In genomic region chr4:86559006-86559405, GRCm38 (mm10) we compare ENCODE assay signal across 24 mouse cellular contexts. TPM values are rescaled to one million over a fixed set of nuclear protein-coding genes. Genes with fewer than 3 reads are reported as not detected.
"Had no signal": no experiment of that assay in that cellular context is flagged by ENCODE, and none has a peak within 500 bp of the region (broad histone marks: within the 10 kb centered on the region; RNA-seq: fewer than 3 reads in every experiment).

No protein-coding gene starts in this region.

- H3K4me2 ChIP-seq: liver, embryonic 12.5 days; lung, embryonic 15.5 days; midbrain, embryonic 12.5 days; neural tube, embryonic 13.5 days; neural tube, embryonic 15.5 days; stomach, embryonic 15.5 days had no signal

- DNase-seq: lung, adult 18-20 months; lung, postnatal 14 days; lung, postnatal 4 days; midbrain, embryonic 14.5 days; right cerebral cortex, postnatal 14 days; thymus, adult 2 months; thymus, postnatal 25 days; thymus, postnatal 4 days had no signal

- H3K27me3 ChIP-seq: lung, embryonic 15.5 days; midbrain, embryonic 12.5 days; neural tube, embryonic 13.5 days; neural tube, embryonic 15.5 days; stomach, embryonic 15.5 days had no signal

- H3K9ac ChIP-seq: liver, embryonic 12.5 days; liver, embryonic 14.5 days; lung, embryonic 15.5 days; midbrain, embryonic 12.5 days; neural tube, embryonic 13.5 days; neural tube, embryonic 15.5 days; stomach, embryonic 15.5 days had no signal

- ATAC-seq: liver, embryonic 12.5 days; lung, postnatal 0 days; midbrain, embryonic 16.5 days had no signal

- H3K9me3 ChIP-seq: liver, embryonic 12.5 days; lung, embryonic 15.5 days; midbrain, embryonic 12.5 days; neural tube, embryonic 13.5 days; neural tube, embryonic 15.5 days; stomach, embryonic 15.5 days had no signal

- H3K4me1 ChIP-seq: liver, embryonic 12.5 days; lung, embryonic 15.5 days; midbrain, embryonic 12.5 days; neural tube, embryonic 13.5 days; neural tube, embryonic 15.5 days; stomach, embryonic 15.5 days had no signal

- H3K4me3 ChIP-seq: liver, embryonic 12.5 days; lung, embryonic 15.5 days; midbrain, embryonic 12.5 days; myocyte; neural tube, embryonic 13.5 days; neural tube, embryonic 15.5 days; stomach, embryonic 15.5 days had no signal

- H3K36me3 ChIP-seq: liver, embryonic 12.5 days; lung, embryonic 15.5 days; midbrain, embryonic 12.5 days; neural tube, embryonic 13.5 days; neural tube, embryonic 15.5 days; stomach, embryonic 15.5 days had no signal

- H3K27ac ChIP-seq: liver, embryonic 12.5 days; liver, embryonic 14.5 days; lung, embryonic 15.5 days; midbrain, embryonic 12.5 days; neural tube, embryonic 13.5 days; neural tube, embryonic 15.5 days; stomach, embryonic 15.5 days; stomach, postnatal 0 days had no signal

RNA-seq across cellular contexts. Expression of gene Saxo1, which starts 0.9 kb away (rescaled TPM):
- total RNA-seq: megakaryocyte, adult 5-6 weeks; megakaryocyte-erythroid progenitor cell, adult 5-6 weeks had no signal
- polyA plus RNA-seq: liver, embryonic 12.5 days; liver, embryonic 14.5 days; liver, embryonic 16.5 days; lung, embryonic 15.5 days; midbrain, embryonic 12.5 days; midbrain, embryonic 14.5 days; midbrain, embryonic 16.5 days; myocyte; neural tube, embryonic 13.5 days; neural tube, embryonic 15.5 days; spleen, adult 2 months; stomach, postnatal 0 days; urinary bladder, adult 2 months had no signal
